Mouse (Mus musculus) small intestine, adult 2 months (tissue): Measurements from ENCODE around the gene Pard3b.

ENCODE experiments used
- CTCF ChIP-seq: fragments of 200-500 bp; IDR thresholded peaks from 2 replicates; pipeline ENCODE4 v1.5.1; 2012; ENCODE audit warnings: low read depth, mild to moderate bottlenecking, control low read depth, inconsistent platforms, low read length, moderate library complexity, mixed read lengths; ENCODE audit not compliant: insufficient replicate concordance, insufficient read length; ENCODE audit errors: extremely low read depth
- POLR2A ChIP-seq: fragments of 200-500 bp; IDR thresholded peaks from 2 replicates; pipeline ENCODE4 v1.6.1; 2012; ENCODE audit warnings: low read depth, mild to moderate bottlenecking, control low read depth, inconsistent platforms, low read length, moderate library complexity

DNA sequence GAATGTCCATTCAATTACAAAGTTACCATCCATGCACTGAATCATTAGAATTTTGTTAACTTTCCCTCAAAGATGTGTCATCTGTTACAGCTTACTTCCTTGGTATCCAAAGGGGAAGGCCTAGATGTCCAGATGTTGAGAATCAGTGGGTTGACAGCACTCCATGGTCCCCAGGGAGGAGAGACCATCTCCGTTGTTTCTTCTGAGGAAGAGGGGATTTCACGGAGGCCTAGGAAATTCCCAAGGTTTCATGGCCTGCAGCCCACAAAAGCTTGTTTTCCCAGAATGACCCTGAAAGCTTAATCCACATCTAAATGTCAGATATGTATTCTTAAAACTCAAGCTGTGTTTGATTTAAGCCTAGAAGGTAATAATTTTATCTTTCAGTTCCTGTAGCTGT is 884.1 kb downstream of the Pard3b start:
- TF ChIP-seq CTCF, result no peak
- TF ChIP-seq POLR2A, result no peak
